Mouse (Mus musculus): ENCODE results near the gene Ddx10.

Ddx10 gene

GRCm38 (mm10) chr9:53247953-53248397 is at the start of gene Ddx10:
Ddx10 (minus strand) TSS chr9:53248053.
- peak; percentile 97 for DNase-seq (ENCODE audit: low spot score)

DNA sequence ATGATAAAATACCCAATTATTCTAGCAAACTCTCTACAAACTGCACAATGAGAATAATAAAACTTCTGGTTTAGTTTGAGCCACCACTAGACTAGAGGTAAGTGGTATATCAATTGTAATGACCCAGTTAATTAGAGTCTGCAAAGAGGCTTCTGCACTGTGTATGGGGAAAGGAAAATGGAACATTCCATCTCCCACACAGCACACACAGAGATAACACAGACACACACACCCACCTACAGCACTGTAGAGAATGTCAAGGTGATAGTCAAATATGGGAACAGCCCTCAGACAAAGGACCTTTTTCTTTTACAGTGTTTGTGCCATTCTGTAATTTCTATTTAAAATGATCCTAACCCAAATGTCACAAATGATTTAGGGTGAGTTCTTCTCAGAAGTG is 45.0 kb upstream of the Ddx10 start:
- no peak for DNase-seq (ENCODE audit: low spot score)

GRCm38 (mm10) chr9:53290006-53290405 is 42.2 kb upstream of the Ddx10 start:
- no peak for DNase-seq (ENCODE audit: low spot score)

- DNase-seq (ENCODE audit: low spot score) = no peak
Measured at GRCm38 (mm10) chr9:53286793-53287192, 38.9 kb upstream of the Ddx10 start.

- no peak for DNase-seq (ENCODE audit: low spot score)
Measured at GRCm38 (mm10) chr9:53278997-53279396, 31.1 kb upstream of the Ddx10 start.

DNA sequence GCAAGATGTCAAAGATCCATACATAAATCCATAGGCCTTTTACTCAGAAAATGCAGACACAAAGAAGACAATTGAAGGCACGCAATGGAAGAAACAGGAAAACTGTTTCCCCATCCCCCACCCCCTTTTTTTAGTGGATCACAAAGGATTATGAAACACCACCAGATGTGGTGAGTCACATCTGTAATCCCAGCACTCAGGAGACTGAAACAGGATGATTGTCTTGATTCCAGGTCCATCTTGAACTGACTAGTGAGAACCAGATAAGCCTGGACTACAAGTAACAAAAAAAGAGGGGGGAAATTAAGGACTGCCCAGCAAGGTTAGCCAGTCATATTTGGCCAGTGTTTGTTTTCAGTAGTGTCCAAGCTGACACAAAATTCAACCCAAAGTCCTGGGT is 28.5 kb upstream of the Ddx10 start:
- DNase-seq (ENCODE audit: low spot score) = no peak

GRCm38 (mm10) chr9:53272714-53273113 is 24.9 kb upstream of the Ddx10 start:
- DNase-seq (ENCODE audit: low spot score) = no peak

DNA sequence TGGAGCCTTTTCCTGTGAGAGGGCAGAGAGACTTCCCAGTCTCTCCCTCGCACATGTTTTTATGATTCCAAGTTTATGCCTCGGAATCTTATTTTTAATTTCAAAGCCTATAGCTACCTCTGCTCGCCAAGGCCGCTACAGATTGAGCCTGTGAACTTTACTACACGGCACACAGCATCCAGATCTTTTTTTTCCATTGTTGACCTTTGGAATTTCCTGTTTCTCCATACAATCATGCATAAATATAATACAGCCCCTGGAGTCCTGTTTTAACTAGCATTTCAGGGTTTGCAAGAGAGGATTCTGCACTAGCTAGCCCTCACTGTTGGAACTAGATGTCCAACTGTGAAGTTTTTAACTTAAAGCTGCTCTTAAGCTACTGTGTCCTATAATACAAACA is 24.4 kb upstream of the Ddx10 start:
- DNase-seq (ENCODE audit: low spot score) = no peak

- DNase-seq (ENCODE audit: low spot score) = no peak
Measured at GRCm38 (mm10) chr9:53271281-53272022, 23.6 kb upstream of the Ddx10 start.

DNA sequence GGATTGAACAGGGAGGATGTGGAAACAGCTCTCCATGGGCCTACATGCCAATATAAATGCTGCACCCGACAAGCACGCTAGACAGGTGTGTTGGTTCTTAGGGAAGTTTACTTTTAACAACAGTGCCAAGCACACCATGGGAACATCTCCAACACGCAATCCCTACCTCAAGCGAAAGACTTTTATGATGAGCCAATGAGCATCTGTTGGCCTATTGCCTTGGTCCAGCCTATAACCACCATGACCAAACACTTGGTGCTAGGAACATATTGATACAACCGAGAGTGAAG is 21.6 kb upstream of the Ddx10 start:
- DNase-seq (ENCODE audit: low spot score) = no peak

GRCm38 (mm10) chr9:53268731-53269465 is 21.0 kb upstream of the Ddx10 start:
- DNase-seq (ENCODE audit: low spot score) = no peak

- no peak for DNase-seq (ENCODE audit: low spot score)
Measured at GRCm38 (mm10) chr9:53268036-53268435, 20.2 kb upstream of the Ddx10 start.

DNA sequence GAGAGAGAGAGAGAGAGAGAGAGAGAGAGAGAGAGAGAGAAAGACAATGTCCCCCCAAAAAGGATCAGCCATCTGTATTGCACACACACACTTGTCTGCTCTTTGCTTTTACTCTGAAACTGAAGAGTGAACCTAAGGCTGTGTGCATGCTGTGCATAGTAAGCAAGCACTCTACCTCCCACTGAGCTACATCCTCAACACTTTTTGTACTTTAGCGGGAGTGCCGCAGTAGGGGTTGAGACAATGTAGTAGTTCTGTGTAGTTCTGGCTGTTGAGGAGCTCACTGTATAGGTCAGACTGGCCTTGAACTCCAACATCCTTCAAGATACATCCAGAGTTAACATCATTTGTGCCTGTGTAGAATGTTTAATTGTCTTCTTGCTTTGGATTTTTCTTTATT is 17.7 kb upstream of the Ddx10 start:
- DNase-seq (ENCODE audit: low spot score) = no peak

- DNase-seq (ENCODE audit: low spot score) = no peak
Measured at GRCm38 (mm10) chr9:53264387-53264786, 16.5 kb upstream of the Ddx10 start.

DNA sequence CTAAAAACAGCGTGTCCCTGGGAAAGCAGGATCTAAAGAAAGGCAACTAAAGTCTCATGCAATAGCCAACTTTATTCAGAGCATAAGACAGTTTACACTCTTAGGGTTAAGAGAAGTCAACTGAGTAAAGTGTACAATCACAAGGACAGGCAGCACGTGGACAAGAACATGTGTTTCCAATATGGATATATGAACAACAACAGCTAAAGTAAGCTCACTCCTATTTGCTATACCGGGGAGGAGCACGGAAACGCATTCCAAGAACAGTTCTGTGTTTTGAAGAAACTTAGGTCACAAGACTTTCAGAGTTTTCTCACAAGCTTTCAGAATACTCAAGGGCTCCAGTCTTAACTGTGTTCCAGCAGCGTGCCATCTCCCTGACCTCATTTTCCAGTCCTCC is 10.3 kb upstream of the Ddx10 start:
- no peak for DNase-seq (ENCODE audit: low spot score)

GRCm38 (mm10) chr9:53257772-53258171 is 9.9 kb upstream of the Ddx10 start:
- no peak for DNase-seq (ENCODE audit: low spot score)

DNA sequence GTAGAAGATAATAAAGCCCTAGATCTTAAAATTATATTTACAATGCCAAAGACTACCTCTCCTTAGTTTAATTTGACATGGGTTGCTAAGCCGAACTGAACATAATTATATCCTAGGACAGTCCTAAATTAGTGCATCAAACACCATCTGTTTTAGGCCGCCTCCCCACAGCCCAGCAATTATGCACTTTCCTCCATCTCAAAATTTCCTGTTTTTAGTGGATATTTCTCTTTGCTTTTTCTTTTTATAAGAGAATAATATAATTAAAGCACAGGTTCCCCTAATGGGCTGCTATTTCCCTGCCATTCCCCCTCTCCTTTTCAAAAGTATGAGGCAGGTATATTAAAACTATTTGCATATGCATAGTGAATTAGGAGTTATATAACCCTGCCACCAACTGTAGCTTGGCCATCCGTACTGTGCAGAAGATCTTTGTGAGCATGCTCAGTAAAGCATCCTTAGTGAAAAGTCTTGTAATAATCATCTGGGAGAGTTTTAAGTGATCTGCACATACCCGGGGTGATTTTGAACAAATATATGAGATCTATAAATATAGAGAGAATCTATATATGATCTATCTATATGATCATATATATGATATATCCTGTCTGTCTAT is 8.9 kb upstream of the Ddx10 start:
- no peak for DNase-seq (ENCODE audit: low spot score)

DNA sequence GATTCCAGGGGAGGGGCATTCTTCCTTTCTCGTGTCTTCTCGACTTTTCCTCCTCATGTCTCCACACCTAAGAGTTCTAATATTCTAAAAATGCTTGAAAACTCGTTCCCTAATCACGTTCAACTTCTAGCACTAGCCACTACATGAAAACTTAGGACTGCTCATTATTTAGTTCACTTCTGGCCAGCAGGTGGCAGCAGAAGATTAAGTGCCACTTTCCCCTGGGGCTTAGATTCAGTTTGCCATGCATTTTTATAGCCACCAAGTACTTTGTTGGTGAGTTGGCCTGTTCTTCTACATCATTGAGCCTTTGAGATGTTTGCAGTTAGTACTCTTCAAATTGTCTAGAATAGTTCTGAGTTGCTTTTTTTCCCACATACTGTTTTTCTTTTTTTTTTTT is 6.5 kb upstream of the Ddx10 start:
- peak; percentile 55 for DNase-seq (ENCODE audit: low spot score)

DNA sequence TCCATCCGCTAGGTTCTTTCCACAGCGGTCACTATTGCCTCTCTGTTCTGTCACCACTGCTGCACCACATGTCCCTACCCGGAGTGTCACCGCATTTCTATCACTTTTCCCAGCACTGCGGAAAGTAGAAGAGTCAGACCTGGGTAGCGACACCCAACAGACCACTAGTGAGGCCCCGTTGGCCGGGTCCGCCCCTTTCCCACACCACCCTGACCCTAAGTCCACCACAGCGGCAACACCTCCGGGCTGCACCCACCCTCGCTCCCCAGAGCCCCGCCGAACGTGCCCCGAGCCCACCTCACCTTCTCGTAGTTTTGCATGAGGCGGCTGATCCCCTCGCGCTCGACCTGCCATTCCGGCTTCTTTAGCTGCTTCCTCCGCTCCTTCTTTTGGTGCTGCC is 337 bp downstream of the Ddx10 start:
- DNase-seq (ENCODE audit: low spot score) = no peak

- no peak for DNase-seq (ENCODE audit: low spot score)
Measured at GRCm38 (mm10) chr9:53218181-53218580, 29.7 kb downstream of the Ddx10 start.

- no peak for DNase-seq (ENCODE audit: low spot score)
Measured at GRCm38 (mm10) chr9:53208283-53208682, 39.6 kb downstream of the Ddx10 start.

DNA sequence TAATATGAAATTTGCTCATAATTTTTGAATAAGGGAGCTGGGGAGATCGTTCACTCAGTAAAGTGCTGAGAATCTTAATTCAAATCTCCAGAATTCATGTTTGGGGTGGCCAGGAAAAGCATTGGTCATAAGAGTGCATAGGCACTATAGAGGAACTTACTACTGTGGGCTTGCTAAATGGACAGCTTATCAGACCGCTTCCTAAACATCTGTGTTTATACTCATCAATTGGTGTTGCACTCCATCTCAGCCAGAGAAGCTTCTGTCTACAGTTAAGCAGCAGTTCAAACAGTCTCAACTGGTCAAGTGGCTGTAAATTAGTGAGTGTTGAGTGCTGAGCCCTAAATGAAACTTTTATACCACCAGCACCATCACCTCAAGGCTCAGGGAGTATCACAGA is 73.3 kb downstream of the Ddx10 start:
- DNase-seq (ENCODE audit: low spot score) = no peak

DNA sequence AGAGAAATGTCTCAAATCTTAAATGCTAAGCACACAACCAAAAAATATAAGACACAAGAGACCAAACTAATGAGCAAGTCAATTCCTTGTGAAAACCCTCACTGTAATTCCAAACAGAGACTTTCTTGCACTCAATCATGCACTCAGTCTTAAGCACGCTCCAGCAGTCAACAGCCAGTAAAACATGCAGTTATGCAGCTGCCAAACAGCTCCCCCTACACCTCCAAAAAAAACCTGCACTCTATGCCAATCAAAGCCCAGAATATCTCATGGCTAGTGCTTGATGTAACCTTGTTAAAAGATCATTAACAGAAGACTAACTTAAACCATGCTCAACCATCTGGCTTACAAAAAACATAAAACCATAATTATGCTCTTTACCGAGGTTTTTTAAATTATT is 74.6 kb downstream of the Ddx10 start:
- DNase-seq (ENCODE audit: low spot score) = no peak

Measured in ovary, postnatal 36 days (tissue).